Comparison of ENCODE assay signal across 17 mouse cellular contexts in genomic region chr11:11898496-11898895, GRCm38 (mm10). TPM values are rescaled to one million over a fixed set of nuclear protein-coding genes. Genes with fewer than 3 reads are reported as not detected.
DNase-seq lines count a peak whose midpoint lies in the region; ATAC-seq and TF ChIP-seq lines count a peak whose summit lies in the region.
"Had no signal": no experiment of that assay in that cellular context is flagged by ENCODE, and none has a peak within 500 bp of the region (broad histone marks: within the 10 kb centered on the region; RNA-seq: fewer than 3 reads in every experiment).

No protein-coding gene starts in this region.

- H3K4me1 ChIP-seq in heart, adult 2 months (ENCODE audit: control insufficient read depth, insufficient read depth, low read length) = 0 out of 2 replicates have a peak, but pooled peaks cover 3% of the 10 kb centered on the region
- H3K4me1 ChIP-seq in kidney, adult 2 months (ENCODE audit: control insufficient read depth, insufficient read depth, low read length) = peaks cover 9% of the 10 kb centered on the region; the same call in 1 of the 2 replicates
- peaks cover 21% of the 10 kb centered on the region; the same call in 1 of the 2 replicates for H3K4me1 ChIP-seq in liver, embryonic 12.5 days
- H3K4me1 ChIP-seq in stomach, embryonic 14.5 days (ENCODE audit: control insufficient read depth, insufficient read depth, low read length) = peaks cover 4% of the 10 kb centered on the region; the same call in 1 of the 2 replicates
- H3K4me1 ChIP-seq: hindbrain, embryonic 12.5 days; midbrain, embryonic 15.5 days had no signal

- no peak overlapping the region for H3K4me3 ChIP-seq in heart, adult 2 months
- no peak overlapping the region for H3K4me3 ChIP-seq in kidney, adult 2 months (ENCODE audit: insufficient read depth, low read depth, low read length)
- H3K4me3 ChIP-seq in liver, embryonic 12.5 days = no peak overlapping the region
- no peak overlapping the region for H3K4me3 ChIP-seq in stomach, embryonic 14.5 days (ENCODE audit: low read depth, low read length)
- H3K4me3 ChIP-seq: embryonic facial prominence, embryonic 10.5 days; hindbrain, embryonic 12.5 days; midbrain, embryonic 15.5 days; myocyte had no signal

- TF ChIP-seq EP300 in heart, adult 2 months (IDR thresholded peaks at IDR 0.05; ENCODE audit: insufficient read depth, low read depth, low read length) = no peak

- DNase-seq in heart, adult 11 months = peak; percentile 80
- DNase-seq in heart, adult 2 months = no peak
- DNase-seq in kidney, adult 2 months = peak; percentile 54
- no peak for DNase-seq in kidney, postnatal 14 days
- no peak for DNase-seq in liver
- DNase-seq in testis, postnatal 14 days (ENCODE audit: low spot score) = no peak
- DNase-seq: adrenal gland, adult 2 months; cerebellum, adult 9-10 months; left cerebral cortex, postnatal 4 days; liver, embryonic 13.5 days had no signal

- no peaks in the 10 kb centered on the region for H3K36me3 ChIP-seq in heart, adult 2 months (ENCODE audit: control insufficient read depth, insufficient read depth, low read length)
- no peaks in the 10 kb centered on the region; the same call in 1 of the 2 replicates for H3K36me3 ChIP-seq in kidney, adult 2 months (ENCODE audit: control insufficient read depth, insufficient read depth, low read length)
- H3K36me3 ChIP-seq in liver, embryonic 12.5 days = no peaks in the 10 kb centered on the region
- H3K36me3 ChIP-seq in stomach, embryonic 14.5 days (ENCODE audit: control insufficient read depth, insufficient read depth, low read length) = no peaks in the 10 kb centered on the region
- H3K36me3 ChIP-seq: embryonic facial prominence, embryonic 10.5 days; hindbrain, embryonic 12.5 days; liver, embryonic 13.5 days; midbrain, embryonic 15.5 days had no signal

- H3K9ac ChIP-seq in heart, adult 2 months (ENCODE audit: low read depth, low read length) = no peak overlapping the region
- H3K9ac ChIP-seq in liver, embryonic 12.5 days = no peak overlapping the region
- no peak overlapping the region for H3K9ac ChIP-seq in stomach, embryonic 14.5 days (replicated peaks; ENCODE audit: low read depth, low read length)
- H3K9ac ChIP-seq: hindbrain, embryonic 12.5 days; liver, embryonic 13.5 days; midbrain, embryonic 15.5 days had no signal

- WGBS in heart, adult 2 months = 91% methylated on average over 3 of the region's 3 CpGs
- WGBS in kidney, adult 2 months = 64% methylated on average over 3 of the region's 3 CpGs
- WGBS in liver, embryonic 12.5 days (ENCODE audit: insufficient replicate concordance) = 67% methylated on average over 3 of the region's 3 CpGs
- 83% methylated on average over 3 of the region's 3 CpGs for WGBS in stomach, embryonic 14.5 days

- H3K4me2 ChIP-seq in liver, embryonic 12.5 days = no peak overlapping the region
- no peak overlapping the region for H3K4me2 ChIP-seq in stomach, embryonic 14.5 days (replicated peaks; ENCODE audit: low read depth, low read length)
- H3K4me2 ChIP-seq: hindbrain, embryonic 12.5 days; midbrain, embryonic 15.5 days had no signal

- TF ChIP-seq POLR2A in heart, adult 2 months (IDR thresholded peaks at IDR 0.05; ENCODE audit: insufficient read depth, low read depth, low read length) = no peak
- TF ChIP-seq POLR2A in kidney, adult 2 months (IDR thresholded peaks at IDR 0.05; ENCODE audit: low read depth, low read length) = no peak

- intact Hi-C loops in heart, adult 2 months (cut with DNase I) = no loop called here

- H3K9me3 ChIP-seq in liver, embryonic 12.5 days (replicated peaks) = no peaks in the 10 kb centered on the region
- H3K9me3 ChIP-seq in stomach, embryonic 14.5 days (ENCODE audit: control insufficient read depth, low read depth, low read length) = no peaks in the 10 kb centered on the region
- H3K9me3 ChIP-seq: embryonic facial prominence, embryonic 10.5 days; hindbrain, embryonic 12.5 days; liver, embryonic 13.5 days; midbrain, embryonic 15.5 days had no signal

- no peaks in the 10 kb centered on the region for H3K27me3 ChIP-seq in heart, adult 2 months (ENCODE audit: control insufficient read depth, insufficient read depth, low read length)
- no peaks in the 10 kb centered on the region for H3K27me3 ChIP-seq in kidney, adult 2 months (replicated peaks; ENCODE audit: control insufficient read depth, insufficient read depth, low read length)
- no peaks in the 10 kb centered on the region for H3K27me3 ChIP-seq in liver, embryonic 12.5 days (replicated peaks)
- H3K27me3 ChIP-seq in stomach, embryonic 14.5 days (ENCODE audit: control insufficient read depth, insufficient read depth, low read length) = no peaks in the 10 kb centered on the region
- H3K27me3 ChIP-seq: hindbrain, embryonic 12.5 days; liver, embryonic 13.5 days; midbrain, embryonic 15.5 days had no signal

- no peak for TF ChIP-seq CTCF in heart, adult 2 months (IDR thresholded peaks at IDR 0.05)
- TF ChIP-seq CTCF in kidney, adult 2 months (conservative IDR thresholded peaks at IDR 0.05; ENCODE audit: insufficient read depth, insufficient read length, low read depth, low read length) = no peak

- no peaks in the 10 kb centered on the region for H3K79me2 ChIP-seq in heart, adult 2 months (replicated peaks; ENCODE audit: control insufficient read depth, insufficient read depth, low read length)

- no peak for ATAC-seq in liver, embryonic 12.5 days
- ATAC-seq in stomach, embryonic 14.5 days (ENCODE audit: insufficient number of reproducible peaks, insufficient read depth, low FRiP score, low read depth) = no peak
- ATAC-seq: midbrain, embryonic 15.5 days had no signal

- H3K27ac ChIP-seq in heart, adult 2 months = no peak overlapping the region
- peak overlapping the region; percentile 12; the same call in 1 of the 2 replicates for H3K27ac ChIP-seq in kidney, adult 2 months (ENCODE audit: insufficient read depth, low read depth, low read length)
- H3K27ac ChIP-seq in liver, embryonic 12.5 days = 0 out of 2 replicates have a peak overlapping the region, but pooled peaks have one; percentile 3
- peak overlapping the region; percentile 52; the same call in 1 of the 2 replicates for H3K27ac ChIP-seq in stomach, embryonic 14.5 days (ENCODE audit: low read length)
- H3K27ac ChIP-seq: embryonic facial prominence, embryonic 10.5 days; hindbrain, embryonic 12.5 days; liver, embryonic 13.5 days; midbrain, embryonic 15.5 days had no signal

RNA-seq across cellular contexts. Expression of gene Ddc, which starts 0.6 kb away (rescaled TPM):
- total RNA-seq in heart, adult 2 months (2021) = 1 to 10 TPM in 1 of 2 experiments, under 1 TPM in 1; 0.91 to 1.3 TPM
- polyA plus RNA-seq in heart, adult 2 months (2012; rRNA removed) = 2.3 and 4.4 TPM in 2 replicates
- 96.2 and 103 TPM in 2 replicates for polyA plus RNA-seq in kidney, adult 2 months (2012; rRNA removed)
- 9.3 and 10.4 TPM in 2 replicates for polyA plus RNA-seq in liver, embryonic 12.5 days (2016; fragmentation: Nextera tagmentation; extraction: Ambion mirVana)
- 36.7 and 47.2 TPM in 2 replicates for polyA plus RNA-seq in stomach, embryonic 14.5 days (2014; fragmentation: Nextera tagmentation; extraction: Ambion mirVana)
- total RNA-seq: common myeloid progenitor, adult 5-6 weeks had no signal

Comparison
In these comparisons a context has a peak if more than half of its experiments do, and no peak if none do; other contexts are left out.
1. DNase-seq: peak in heart, adult 11 months (single experiment) and kidney, adult 2 months (single experiment); none in heart, adult 2 months (0 of 2), kidney, postnatal 14 days (single experiment), liver (single experiment) and testis, postnatal 14 days (single experiment).